Mouse (Mus musculus) brown adipose tissue, adult 24 weeks (tissue): ENCODE measurements at regions not wholly inside any gene's neighbourhood (a gene's known extent, or its start where the extent isn't known, plus 50 kb on each side); places are given as distances from the start of the nearest gene placed in this dataset.

Source experiments
- H3K27ac ChIP-seq: fragments of 200-500 bp; replicated peaks from 2 replicates; pipeline ENCODE4 v1.5.1; 2012; ENCODE audit warnings: low read depth, mild to moderate bottlenecking, low read length
- H3K4me1 ChIP-seq: fragments of 200-500 bp; 2 replicates; pipeline ENCODE4 v1.6.1; 2012; ENCODE audit warnings: low read length, mixed read lengths; ENCODE audit not compliant: control insufficient read depth, insufficient read depth, insufficient read length
- H3K4me3 ChIP-seq: fragments of 200-500 bp; 2 replicates; pipeline ENCODE4 v1.5.1; 2012; ENCODE audit warnings: low read depth, mild to moderate bottlenecking, low read length, moderate library complexity; ENCODE audit not compliant: insufficient read depth

DNA sequence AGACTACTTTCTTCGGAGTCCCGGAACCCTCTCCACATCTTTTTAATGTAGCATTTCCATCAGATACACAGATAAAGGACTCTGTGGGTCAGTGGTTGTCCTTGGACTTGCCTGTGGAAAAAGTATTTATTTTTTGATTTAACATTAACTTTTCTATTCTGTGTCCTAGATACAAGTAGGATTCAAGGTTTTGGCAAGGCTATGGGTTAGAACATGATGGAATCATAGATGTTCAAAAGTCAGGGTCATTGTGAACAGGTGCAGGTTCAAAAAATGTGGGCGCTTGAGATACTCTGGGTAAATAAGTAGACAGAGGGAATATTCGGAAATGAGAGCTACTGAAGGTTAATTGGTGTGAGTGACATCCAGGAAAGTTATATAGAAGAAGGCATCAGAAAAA is 347.7 kb downstream of the Cypt12 start:
- no peak overlapping the region for H3K27ac ChIP-seq
- no peak overlapping the region for H3K4me3 ChIP-seq
- no peaks in the 10 kb centered on the region for H3K4me1 ChIP-seq

DNA sequence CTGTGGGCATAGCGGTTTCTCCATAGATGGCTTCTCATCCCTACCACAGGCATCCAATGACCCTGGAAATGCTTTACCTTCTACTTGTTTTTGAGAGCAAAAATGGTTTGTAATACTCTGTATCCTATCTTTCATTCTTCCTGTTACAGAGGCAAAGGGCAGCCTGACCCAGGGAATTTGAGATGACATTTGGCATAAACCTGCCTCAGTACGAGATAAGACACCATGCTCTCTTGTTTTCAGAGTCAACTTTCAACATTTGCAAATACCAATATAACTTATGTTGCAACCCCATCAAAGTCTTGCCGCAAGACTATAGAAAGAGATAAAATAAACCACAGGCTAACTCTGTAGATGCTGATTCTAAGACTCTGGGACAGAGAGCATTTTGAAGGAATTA is 350.5 kb downstream of the Cypt12 start:
- no peak overlapping the region for H3K4me3 ChIP-seq
- H3K4me1 ChIP-seq, result no peaks in the 10 kb centered on the region
- H3K27ac ChIP-seq, result no peak overlapping the region

DNA sequence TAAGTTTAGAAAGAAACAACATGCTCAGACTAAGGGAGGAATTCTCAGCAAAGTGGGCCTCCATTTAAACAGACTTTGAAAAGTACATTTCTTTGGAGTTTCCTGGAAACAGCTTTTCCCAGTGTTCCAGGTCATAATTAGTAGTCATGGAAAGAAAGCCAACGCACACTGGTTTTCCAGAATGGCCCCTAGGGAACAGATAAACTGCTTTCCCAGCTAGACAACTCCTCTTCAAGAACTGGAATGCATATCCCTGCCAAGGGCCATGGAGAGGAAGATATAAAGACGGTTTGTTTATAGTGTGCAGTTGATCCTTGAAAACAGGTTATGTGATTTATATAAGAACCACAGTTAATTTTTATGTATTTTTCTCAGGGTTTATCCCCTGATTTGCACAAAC is 351.3 kb downstream of the Cypt12 start:
- no peaks in the 10 kb centered on the region for H3K4me1 ChIP-seq
- no peak overlapping the region for H3K27ac ChIP-seq
- no peak overlapping the region for H3K4me3 ChIP-seq

DNA sequence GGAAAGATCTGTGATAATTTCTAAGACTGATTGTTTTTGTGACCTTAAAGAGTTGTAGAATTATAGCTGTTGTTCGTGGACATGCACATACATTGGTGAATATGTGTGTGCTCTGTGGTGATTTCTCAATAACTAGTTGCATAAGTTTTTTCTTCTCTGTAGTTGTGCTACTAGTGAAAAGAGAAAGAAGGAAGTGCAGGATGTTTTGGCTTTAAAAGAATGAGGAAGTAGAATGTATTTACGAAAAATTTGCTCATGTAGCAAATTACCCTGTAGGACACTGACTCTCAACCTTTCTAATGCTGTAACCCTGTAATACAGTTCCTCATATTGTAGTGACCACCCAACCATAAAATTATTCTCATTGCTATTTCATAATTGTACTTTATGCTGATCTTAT is 371.2 kb downstream of the Cypt12 start:
- Histone ChIP-seq H3K27ac (no peak overlapping the region), H3K4me3 (no peak overlapping the region)

DNA sequence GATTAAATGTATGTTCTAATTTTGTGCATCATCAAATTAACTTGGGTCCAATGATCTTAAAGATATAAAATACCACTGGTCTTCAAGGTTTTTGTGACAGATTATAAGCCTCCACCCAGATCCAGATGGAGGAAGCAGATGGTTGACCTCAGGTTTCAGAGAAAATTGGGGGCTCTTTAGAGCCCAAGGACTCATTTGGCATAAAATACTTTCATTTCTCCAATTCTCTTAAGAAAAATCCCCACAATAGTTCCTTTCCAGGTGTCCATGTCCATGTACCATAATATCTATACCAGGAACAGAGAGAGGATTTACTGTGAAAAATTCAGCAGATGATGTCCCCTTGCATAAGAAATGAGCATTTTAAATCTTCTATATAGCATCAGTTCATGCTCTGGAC is 385.0 kb downstream of the Cypt12 start:
- H3K4me1 ChIP-seq, result no peaks in the 10 kb centered on the region
- no peak overlapping the region for H3K4me3 ChIP-seq
- H3K27ac ChIP-seq, result no peak overlapping the region

More for the DNA sequence above, 371.2 kb downstream of the Cypt12 start:
- H3K4me1 ChIP-seq, result no peaks in the 10 kb centered on the region

DNA sequence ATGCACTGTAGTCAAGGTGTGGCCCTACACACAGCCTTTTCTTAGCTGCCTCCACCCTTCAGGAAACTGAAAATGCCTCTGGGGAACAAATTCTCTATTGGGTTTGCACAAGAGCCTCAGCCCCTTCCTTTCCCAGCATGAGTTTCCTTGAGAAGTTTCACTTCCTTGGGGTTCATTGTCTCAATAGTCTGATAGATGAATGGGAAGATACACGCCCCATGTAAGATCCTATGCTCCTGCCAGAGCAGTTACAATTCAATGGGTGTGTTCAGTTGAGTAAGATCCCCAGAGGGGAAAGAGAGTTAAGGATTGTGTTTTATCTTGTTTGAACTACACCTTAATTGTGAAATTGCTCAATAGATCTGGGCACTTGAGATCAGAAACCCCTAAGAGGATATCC is 391.0 kb downstream of the Cypt12 start:
- H3K4me3 ChIP-seq, result no peak overlapping the region
- H3K27ac ChIP-seq, result no peak overlapping the region
- no peaks in the 10 kb centered on the region for H3K4me1 ChIP-seq

DNA sequence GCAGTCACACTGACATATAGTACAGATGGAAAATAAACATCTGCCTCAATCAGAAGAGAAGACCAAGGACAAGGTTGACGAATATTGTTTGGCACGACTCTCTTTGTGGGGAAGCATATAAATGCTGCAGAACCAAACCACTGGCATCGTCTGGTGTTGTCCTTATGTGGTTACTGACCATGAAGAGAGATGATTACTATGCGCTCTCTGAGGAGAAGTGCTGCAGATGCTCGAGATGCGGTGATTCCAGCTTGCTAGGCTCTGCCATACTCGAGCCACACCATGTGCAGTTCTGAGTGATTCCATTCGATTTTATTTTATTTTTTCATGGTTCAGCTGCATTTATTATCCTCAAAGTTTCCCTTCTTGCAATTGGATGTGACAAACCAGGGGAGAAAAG is 393.5 kb downstream of the Cypt12 start:
- Histone ChIP-seq H3K4me1 (no peaks in the 10 kb centered on the region), H3K4me3 (no peak overlapping the region)

DNA sequence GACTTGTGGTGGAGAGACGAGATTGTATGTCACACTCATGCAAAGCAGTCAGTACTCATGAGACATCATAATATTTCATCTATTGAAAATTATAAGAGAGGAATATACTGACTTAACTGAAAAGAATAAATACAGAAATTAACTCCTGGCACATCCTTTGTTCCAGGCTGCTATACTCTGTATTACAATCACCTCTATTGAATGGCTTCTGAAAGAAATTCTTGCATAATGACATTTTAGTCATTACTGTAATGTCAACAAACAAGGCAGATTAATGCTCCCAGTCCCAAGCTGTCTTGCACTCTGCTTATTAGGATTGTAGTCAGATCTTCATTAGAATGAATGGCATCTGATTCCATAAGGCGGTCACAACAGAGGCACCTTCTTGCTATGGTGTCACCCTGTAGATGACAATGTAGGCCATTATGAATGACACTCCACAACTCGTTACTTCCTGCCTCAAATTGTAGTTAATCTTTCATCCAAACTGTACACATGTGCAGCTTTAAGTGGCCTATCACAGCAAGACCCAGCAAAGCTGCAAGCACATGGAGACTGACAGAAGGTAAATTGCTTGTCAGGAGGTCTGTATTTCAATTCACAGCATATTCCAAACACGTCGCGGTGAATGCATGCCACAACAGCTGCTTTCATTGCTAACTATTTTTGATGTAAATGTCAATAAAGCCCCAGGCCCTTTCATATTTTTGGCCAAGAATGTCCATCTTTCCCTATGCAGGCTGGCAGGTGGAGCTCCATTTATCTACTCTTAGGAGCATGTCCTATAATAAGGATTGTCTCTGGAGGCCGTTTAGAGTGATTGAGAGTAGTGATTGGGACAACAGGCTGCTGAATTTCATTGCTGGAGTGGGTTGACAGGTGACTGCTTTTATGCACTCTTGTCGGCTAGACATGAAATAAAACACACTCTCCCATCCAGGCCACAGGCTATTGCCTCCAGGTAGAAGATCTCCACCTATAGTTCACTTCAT is 430.1 kb downstream of the Cypt12 start:
- Histone ChIP-seq H3K4me3 (no peak overlapping the region), H3K4me1 (no peaks in the 10 kb centered on the region), H3K27ac (no peak overlapping the region)

More for the DNA sequence above, 393.5 kb downstream of the Cypt12 start:
- H3K27ac ChIP-seq, result no peak overlapping the region

DNA sequence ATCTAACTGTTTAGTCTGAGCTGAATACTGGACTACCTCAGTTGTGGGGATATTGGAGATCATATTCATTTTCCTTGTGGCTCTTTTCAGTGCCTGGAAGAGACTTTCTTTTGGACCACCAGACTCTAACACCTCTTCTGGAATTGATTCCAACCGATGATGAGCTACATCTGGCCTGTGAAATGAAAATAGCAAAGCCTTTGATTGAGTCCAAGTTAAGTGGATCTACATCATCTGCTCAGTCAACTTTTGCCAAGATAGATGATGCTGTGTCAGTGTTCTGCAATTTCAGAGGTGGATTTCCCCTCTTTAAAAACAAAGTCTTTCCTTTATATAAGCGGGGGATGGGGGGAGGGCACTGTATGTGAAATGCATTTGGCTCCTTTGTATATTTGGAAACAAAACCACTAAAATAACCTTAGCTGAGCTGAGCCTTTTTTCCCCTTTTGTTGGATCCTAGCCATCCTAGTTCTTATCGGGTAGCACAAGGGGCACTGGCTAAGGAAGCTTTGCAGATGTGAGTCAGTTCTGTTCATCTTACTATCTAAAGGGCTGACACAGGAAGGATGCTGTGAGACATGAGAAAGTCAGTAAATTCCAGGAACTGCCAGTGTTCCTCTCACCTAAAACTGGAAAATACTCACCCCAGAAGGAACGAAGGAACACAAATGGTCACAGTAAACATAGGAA is 473.8 kb downstream of the Cypt12 start:
- Histone ChIP-seq H3K4me3 (no peak overlapping the region), H3K4me1 (no peaks in the 10 kb centered on the region), H3K27ac (no peak overlapping the region)

DNA sequence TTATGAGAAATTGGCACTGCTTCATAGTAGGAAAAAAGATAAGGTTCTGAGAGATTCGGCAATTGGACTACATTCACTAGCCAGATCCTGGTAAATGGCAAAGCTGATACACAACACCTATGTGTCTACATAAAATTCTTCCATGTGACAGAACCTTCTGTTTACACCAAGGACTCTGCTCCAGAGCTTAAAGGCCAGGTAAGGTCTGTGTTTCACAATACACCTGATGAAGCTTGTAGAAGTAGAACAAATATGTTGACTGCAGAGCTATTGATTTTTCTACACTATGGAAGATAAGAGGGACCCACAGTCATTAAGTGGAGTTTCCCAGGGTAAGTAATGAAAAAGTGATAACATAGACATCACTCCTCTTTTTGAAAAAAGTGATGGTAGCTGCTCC is 480.7 kb downstream of the Cypt12 start:
- H3K27ac ChIP-seq, result no peak overlapping the region
- H3K4me3 ChIP-seq, result no peak overlapping the region
- no peaks in the 10 kb centered on the region for H3K4me1 ChIP-seq

DNA sequence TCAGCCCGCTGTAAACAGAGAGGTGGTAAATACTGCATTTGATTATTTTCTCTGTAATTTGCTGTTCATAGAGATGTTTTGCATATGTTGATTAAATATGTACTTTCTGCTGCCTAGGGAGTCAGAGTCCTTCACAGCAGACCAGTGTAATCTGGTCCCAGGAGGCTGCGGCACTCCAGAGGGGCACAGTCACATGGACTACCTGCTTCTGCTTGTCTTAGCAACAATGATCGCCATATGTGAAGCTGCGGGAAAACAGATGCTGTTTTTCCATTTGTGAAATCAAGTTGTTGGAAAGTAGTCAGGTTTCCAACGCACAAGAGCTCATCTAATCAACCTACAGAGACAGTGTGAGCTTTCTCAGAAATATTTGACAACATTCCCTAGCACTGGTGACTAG is 490.6 kb downstream of the Cypt12 start:
- no peak overlapping the region for H3K27ac ChIP-seq
- no peak overlapping the region for H3K4me3 ChIP-seq
- H3K4me1 ChIP-seq, result no peaks in the 10 kb centered on the region

DNA sequence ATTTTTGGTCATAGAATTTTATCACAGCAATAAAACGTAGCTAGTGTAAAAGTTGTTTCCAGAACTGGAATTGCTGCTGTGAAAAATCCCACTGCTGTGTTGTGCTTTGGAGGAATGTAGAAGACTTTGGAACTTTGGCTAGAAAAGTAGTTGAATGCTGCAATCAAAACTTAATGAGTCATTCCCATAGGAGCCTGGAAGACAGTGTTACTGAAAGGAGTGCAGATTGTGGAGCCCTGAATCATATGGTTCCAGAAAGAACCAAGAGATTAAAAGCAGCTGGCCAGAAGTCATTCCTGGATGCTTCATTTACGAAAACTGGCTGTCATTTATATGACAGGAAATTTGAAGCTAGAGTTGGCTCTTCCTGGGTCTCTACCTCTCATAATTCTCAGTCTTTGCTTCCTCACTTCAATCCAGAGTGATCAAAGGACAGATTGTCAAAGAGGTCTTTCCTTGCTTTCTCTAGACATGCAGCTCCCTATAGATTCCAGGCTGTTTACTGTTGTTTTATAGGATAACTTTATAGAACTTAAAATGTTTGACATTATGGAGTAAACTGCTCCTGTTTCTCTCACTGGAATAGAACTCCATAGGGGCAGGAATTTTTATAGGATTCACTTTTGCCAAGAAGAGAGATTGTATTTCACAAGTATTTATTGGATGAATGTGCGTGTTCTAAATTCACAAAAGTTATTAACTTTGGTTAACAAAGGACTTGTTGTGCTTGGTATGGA is 504.2 kb downstream of the Cypt12 start:
- H3K27ac ChIP-seq, result no peak overlapping the region
- no peak overlapping the region for H3K4me3 ChIP-seq
- H3K4me1 ChIP-seq, result no peaks in the 10 kb centered on the region

DNA sequence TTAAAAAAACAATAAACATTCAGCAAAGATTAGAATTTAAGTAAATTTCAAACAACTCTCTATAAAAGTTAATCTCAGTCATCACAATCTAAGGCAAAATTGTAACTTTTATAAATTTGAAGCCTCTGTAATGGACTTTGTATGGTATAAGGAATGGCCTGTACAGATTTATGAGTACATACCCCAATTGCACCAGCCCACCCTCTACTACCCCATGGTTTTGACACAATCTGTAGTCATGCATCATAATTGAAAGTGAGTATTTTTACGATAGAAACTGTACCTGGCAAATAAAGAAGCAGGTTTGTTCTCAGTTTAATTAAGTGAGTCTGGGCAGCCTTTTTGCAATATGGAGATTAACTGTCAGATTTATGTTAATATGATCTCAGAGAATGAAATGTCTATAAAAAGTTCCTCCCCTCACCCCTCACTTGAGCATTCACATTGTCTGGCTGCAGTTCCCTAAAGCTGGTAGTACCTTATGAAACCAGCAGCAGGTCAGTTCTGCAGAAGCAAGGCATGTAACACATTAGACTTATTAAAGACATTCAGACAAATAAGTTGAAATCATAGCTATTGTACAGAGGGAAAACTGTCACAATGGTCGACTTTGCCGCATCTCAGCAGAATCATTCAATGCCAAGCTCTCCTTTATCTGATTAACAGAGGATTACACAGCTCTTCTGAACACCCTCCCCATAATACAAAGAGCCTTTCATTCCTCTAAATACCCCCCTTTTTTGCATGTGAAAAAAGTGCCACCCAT is 505.2 kb downstream of the Cypt12 start:
- Histone ChIP-seq H3K4me1 (no peaks in the 10 kb centered on the region), H3K27ac (no peak overlapping the region), H3K4me3 (no peak overlapping the region)

DNA sequence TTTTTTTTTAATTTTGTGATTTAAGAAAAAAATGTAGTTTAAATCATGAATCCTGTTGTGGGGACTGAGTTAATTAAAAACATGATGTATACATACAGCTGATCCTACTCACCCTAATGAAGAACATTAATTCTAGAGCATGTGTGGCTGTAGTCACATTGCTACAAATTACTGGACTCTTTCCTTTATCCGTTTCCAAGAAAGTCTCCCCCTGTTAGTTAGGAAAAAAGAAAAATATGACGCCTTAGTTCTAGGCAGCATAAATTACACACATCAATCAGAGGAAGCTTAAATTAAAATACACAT is 505.7 kb downstream of the Cypt12 start:
- no peak overlapping the region for H3K4me3 ChIP-seq
- H3K4me1 ChIP-seq, result no peaks in the 10 kb centered on the region
- H3K27ac ChIP-seq, result no peak overlapping the region
